Mouse (Mus musculus): ENCODE results near the gene Sptbn1. TPM values are rescaled to one million over a fixed set of nuclear protein-coding genes. Genes with fewer than 3 reads are reported as not detected.

Gene Sptbn1
- polyA plus RNA-seq, 1 experiment from 2014 or later, result 220 TPM

- Histone ChIP-seq H3K4me1 (ENCODE audit: insufficient read depth, low read depth, low read length) (no peaks in the 10 kb centered on the region), H3K9ac (replicated peaks; ENCODE audit: low read depth) (no peak overlapping the region), H3K4me3 (ENCODE audit: low read depth, low read length) (no peak overlapping the region), H3K9me3 (ENCODE audit: low read length) (no peaks in the 10 kb centered on the region), H3K4me2 (replicated peaks; ENCODE audit: low read depth, low read length) (no peak overlapping the region), H3K27me3 (replicated peaks; ENCODE audit: insufficient read depth, low read length) (no peaks in the 10 kb centered on the region), H3K27ac (ENCODE audit: low read length) (no peak overlapping the region), H3K36me3 (ENCODE audit: insufficient read depth, low read length) (peaks cover 57% of the 10 kb centered on the region)
- WGBS, result 73% methylated on average over 4 of the region's 4 CpGs
- TF ChIP-seq EP300 (IDR thresholded peaks at IDR 0.05), result no peak
- TF ChIP-seq CTCF (IDR thresholded peaks at IDR 0.05), result no peak
- ATAC-seq (no peak), DNase-seq (ENCODE audit: low spot score) (no peak)
Observed at GRCm38 (mm10) chr11:30131640-30132039, 136.3 kb downstream of the Sptbn1 start.

- H3K27me3 ChIP-seq (replicated peaks; ENCODE audit: insufficient read depth, low read length), result no peaks in the 10 kb centered on the region
- no peak overlapping the region for H3K4me2 ChIP-seq (replicated peaks; ENCODE audit: low read depth, low read length)
- no peak for ATAC-seq
- no peak overlapping the region for H3K27ac ChIP-seq (ENCODE audit: low read length)
- no peak overlapping the region for H3K4me3 ChIP-seq (ENCODE audit: low read depth, low read length)
- no peak overlapping the region for H3K9ac ChIP-seq (replicated peaks; ENCODE audit: low read depth)
- H3K36me3 ChIP-seq (ENCODE audit: insufficient read depth, low read length), result peaks cover 61% of the 10 kb centered on the region
- TF ChIP-seq CTCF (IDR thresholded peaks at IDR 0.05) (no peak), EP300 (IDR thresholded peaks at IDR 0.05) (no peak)
- H3K9me3 ChIP-seq (ENCODE audit: low read length), result no peaks in the 10 kb centered on the region
- no peak for DNase-seq (ENCODE audit: low spot score)
- 73% methylated on average over 7 of the region's 7 CpGs for WGBS
- H3K4me1 ChIP-seq (ENCODE audit: insufficient read depth, low read depth, low read length), result no peaks in the 10 kb centered on the region
Observed at GRCm38 (mm10) chr11:30129339-30129738, 138.6 kb downstream of the Sptbn1 start.

- WGBS, result 91% methylated on average over 1 of the region's 1 CpGs
- TF ChIP-seq CTCF (IDR thresholded peaks at IDR 0.05) (no peak), EP300 (IDR thresholded peaks at IDR 0.05) (no peak)
- peaks cover 67% of the 10 kb centered on the region for H3K36me3 ChIP-seq (ENCODE audit: insufficient read depth, low read length)
Observed at GRCm38 (mm10) chr11:30126840-30127239, 141.1 kb downstream of the Sptbn1 start.

GRCm38 (mm10) chr11:30118038-30118437 lies 149.9 kb downstream of the Sptbn1 start:
- H3K27me3 ChIP-seq (replicated peaks; ENCODE audit: insufficient read depth, low read length), result no peaks in the 10 kb centered on the region
- TF ChIP-seq EP300 (IDR thresholded peaks at IDR 0.05) (no peak), CTCF (IDR thresholded peaks at IDR 0.05) (no peak)
- no peaks in the 10 kb centered on the region for H3K4me1 ChIP-seq (ENCODE audit: insufficient read depth, low read depth, low read length)
- no peak for ATAC-seq
- H3K4me3 ChIP-seq (ENCODE audit: low read depth, low read length), result no peak overlapping the region
- DNase-seq (ENCODE audit: low spot score), result no peak
- H3K9me3 ChIP-seq (ENCODE audit: low read length), result no peaks in the 10 kb centered on the region
- H3K36me3 ChIP-seq (ENCODE audit: insufficient read depth, low read length), result peaks cover 87% of the 10 kb centered on the region
- 85% methylated on average over 4 of the region's 4 CpGs for WGBS
- H3K27ac ChIP-seq (ENCODE audit: low read length), result no peak overlapping the region
- no peak overlapping the region for H3K4me2 ChIP-seq (replicated peaks; ENCODE audit: low read depth, low read length)
- no peak overlapping the region for H3K9ac ChIP-seq (replicated peaks; ENCODE audit: low read depth)

More at GRCm38 (mm10) chr11:30126840-30127239, 141.1 kb downstream of the Sptbn1 start:
- H3K4me2 ChIP-seq (replicated peaks; ENCODE audit: low read depth, low read length), result no peak overlapping the region
- H3K4me3 ChIP-seq (ENCODE audit: low read depth, low read length), result no peak overlapping the region
- DNase-seq (ENCODE audit: low spot score), result no peak
- no peaks in the 10 kb centered on the region for H3K4me1 ChIP-seq (ENCODE audit: insufficient read depth, low read depth, low read length)
- no peak overlapping the region for H3K27ac ChIP-seq (ENCODE audit: low read length)
- H3K9me3 ChIP-seq (ENCODE audit: low read length), result no peaks in the 10 kb centered on the region
- no peak overlapping the region for H3K9ac ChIP-seq (replicated peaks; ENCODE audit: low read depth)
- no peaks in the 10 kb centered on the region for H3K27me3 ChIP-seq (replicated peaks; ENCODE audit: insufficient read depth, low read length)
- no peak for ATAC-seq

- no peak overlapping the region for H3K4me3 ChIP-seq (ENCODE audit: low read depth, low read length)
- no peaks in the 10 kb centered on the region for H3K4me1 ChIP-seq (ENCODE audit: insufficient read depth, low read depth, low read length)
- H3K27me3 ChIP-seq (replicated peaks; ENCODE audit: insufficient read depth, low read length), result no peaks in the 10 kb centered on the region
- H3K27ac ChIP-seq (ENCODE audit: low read length), result no peak overlapping the region
- no peaks in the 10 kb centered on the region for H3K9me3 ChIP-seq (ENCODE audit: low read length)
- H3K9ac ChIP-seq (replicated peaks; ENCODE audit: low read depth), result no peak overlapping the region
- peaks cover 84% of the 10 kb centered on the region for H3K36me3 ChIP-seq (ENCODE audit: insufficient read depth, low read length)
- ATAC-seq (no peak), DNase-seq (ENCODE audit: low spot score) (no peak)
- 92% methylated on average over 2 of the region's 2 CpGs for WGBS
- no peak overlapping the region for H3K4me2 ChIP-seq (replicated peaks; ENCODE audit: low read depth, low read length)
- TF ChIP-seq CTCF (IDR thresholded peaks at IDR 0.05) (no peak), EP300 (IDR thresholded peaks at IDR 0.05) (no peak)
Observed at GRCm38 (mm10) chr11:30113631-30114030, 154.3 kb downstream of the Sptbn1 start.

GRCm38 (mm10) chr11:30110634-30111033 lies 157.3 kb downstream of the Sptbn1 start:
- Histone ChIP-seq H3K4me1 (ENCODE audit: insufficient read depth, low read depth, low read length) (no peaks in the 10 kb centered on the region), H3K4me3 (ENCODE audit: low read depth, low read length) (no peak overlapping the region), H3K27ac (ENCODE audit: low read length) (no peak overlapping the region), H3K9me3 (ENCODE audit: low read length) (no peaks in the 10 kb centered on the region), H3K36me3 (ENCODE audit: insufficient read depth, low read length) (peaks cover 77% of the 10 kb centered on the region), H3K4me2 (replicated peaks; ENCODE audit: low read depth, low read length) (no peak overlapping the region), H3K27me3 (replicated peaks; ENCODE audit: insufficient read depth, low read length) (no peaks in the 10 kb centered on the region), H3K9ac (replicated peaks; ENCODE audit: low read depth) (no peak overlapping the region)
- WGBS, result 96% methylated on average over 7 of the region's 7 CpGs
- no peak for TF ChIP-seq CTCF (IDR thresholded peaks at IDR 0.05)
- no peak for TF ChIP-seq EP300 (IDR thresholded peaks at IDR 0.05)
- no peak for ATAC-seq
- no peak for DNase-seq (ENCODE audit: low spot score)

GRCm38 (mm10) chr11:30104177-30104576 lies 163.8 kb downstream of the Sptbn1 start:
- Histone ChIP-seq H3K9ac (replicated peaks; ENCODE audit: low read depth) (no peak overlapping the region), H3K4me1 (ENCODE audit: insufficient read depth, low read depth, low read length) (no peaks in the 10 kb centered on the region), H3K27ac (ENCODE audit: low read length) (no peak overlapping the region), H3K4me2 (replicated peaks; ENCODE audit: low read depth, low read length) (no peak overlapping the region), H3K27me3 (replicated peaks; ENCODE audit: insufficient read depth, low read length) (no peaks in the 10 kb centered on the region), H3K4me3 (ENCODE audit: low read depth, low read length) (no peak overlapping the region), H3K9me3 (ENCODE audit: low read length) (no peaks in the 10 kb centered on the region), H3K36me3 (ENCODE audit: insufficient read depth, low read length) (peaks cover 74% of the 10 kb centered on the region)
- DNase-seq (ENCODE audit: low spot score) (no peak), ATAC-seq (no peak)
- no peak for TF ChIP-seq CTCF (IDR thresholded peaks at IDR 0.05)
- no peak for TF ChIP-seq EP300 (IDR thresholded peaks at IDR 0.05)
- WGBS, result 94% methylated on average over 10 of the region's 10 CpGs
